Mouse (Mus musculus) hindbrain, embryonic 15.5 days (tissue): ENCODE data around the gene Stat5b. TPM values are rescaled to one million over a fixed set of nuclear protein-coding genes. Genes with fewer than 3 reads are reported as not detected.
A peak's percentile ranks its signal among the peaks of the same experiment; 100 is the strongest.

ENCODE experiments used
- ATAC-seq: fragments of 200-750 bp; cut with Nextera tagmentation; 2 replicates; pipeline ENCODE4 v1.8.0; 2017; ENCODE audit warnings: low read depth, moderate number of reproducible peaks, moderate TSS enrichment; ENCODE audit not compliant: low FRiP score
- H3K27ac ChIP-seq: fragments of 300-500 bp; sonication (generic); replicated peaks from 2 replicates; pipeline ENCODE4 v1.5.1; 2015; ENCODE audit warnings: mild to moderate bottlenecking, inconsistent platforms
- H3K27me3 ChIP-seq: fragments of 300-500 bp; sonication (generic); 2 replicates; pipeline ENCODE4 v1.6.1; 2015; ENCODE audit warnings: control low read depth, inconsistent platforms
- H3K36me3 ChIP-seq: fragments of 300-500 bp; sonication (generic); 2 replicates; pipeline ENCODE4 v1.6.1; 2015; ENCODE audit warnings: control low read depth, inconsistent platforms
- H3K4me1 ChIP-seq: fragments of 300-500 bp; sonication (generic); replicated peaks from 2 replicates; pipeline ENCODE4 v1.6.1; 2015; ENCODE audit warnings: control low read depth, inconsistent platforms
- H3K4me2 ChIP-seq: fragments of 300-500 bp; sonication (generic); 2 replicates; pipeline ENCODE4 v1.6.1; 2015; ENCODE audit warnings: moderate library complexity, mild to moderate bottlenecking, inconsistent platforms
- H3K4me3 ChIP-seq: fragments of 300-500 bp; sonication (generic); 2 replicates; pipeline ENCODE4 v1.5.1; 2015; ENCODE audit warnings: mild to moderate bottlenecking, inconsistent platforms
- H3K9ac ChIP-seq: fragments of 300-500 bp; sonication (generic); 2 replicates; pipeline ENCODE4 v1.6.1; 2015; ENCODE audit warnings: inconsistent platforms
- H3K9me3 ChIP-seq: fragments of 300-500 bp; sonication (generic); 2 replicates; pipeline ENCODE4 v1.6.1; 2016; ENCODE audit warnings: control low read depth, inconsistent platforms
- WGBS: fragments of 180-500 bp; shearing (Covaris S2); methylation state at CpG from one replicate; pipeline ENCODE4 v1.1.7; 2015; 5-methylcytosine and 5-hydroxymethylcytosine counted together
- polyA plus RNA-seq: library from polyadenylated mRNA; unstranded; fragments of >200 nt; fragmentation: Nextera tagmentation; extraction: Ambion mirVana; gene quantifications from 2 replicates; pipeline ENCODE4 v1.2.1, GENCODE M21; 2015

Gene Stat5b
- polyA plus RNA-seq, 1 experiment from 2014 or later: 20.3 TPM

DNA sequence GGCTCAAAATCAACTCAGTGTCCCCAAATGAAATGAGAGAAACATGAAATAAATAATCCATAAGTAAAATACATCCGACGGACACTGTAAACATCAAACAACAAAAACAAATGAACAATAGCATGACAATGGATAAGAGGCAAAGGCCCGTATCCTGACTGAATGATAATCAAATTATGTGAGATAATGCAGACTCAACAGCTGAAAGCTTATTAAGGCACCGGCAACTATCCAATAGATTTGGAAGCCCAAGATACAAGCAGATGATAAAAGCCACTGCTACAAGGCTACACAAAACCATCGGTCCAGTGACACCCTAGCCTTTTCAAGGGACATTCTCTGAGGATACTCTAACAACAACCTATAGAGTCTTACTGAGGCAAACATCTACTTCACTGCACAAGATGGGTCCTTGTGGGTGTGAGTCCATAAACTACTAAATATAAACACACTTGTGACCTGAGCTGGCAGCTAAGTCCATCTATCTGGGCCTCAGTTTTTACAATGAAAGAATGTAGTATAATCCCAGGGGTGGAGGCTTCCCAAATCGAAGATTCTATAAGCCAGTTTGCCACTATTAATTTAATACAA, 1.6 kb downstream of the Stat5b start:
- H3K4me2 ChIP-seq: peak overlapping the region; percentile 81
- 55% methylated on average over 6 of the region's 6 CpGs for WGBS
- no peaks in the 10 kb centered on the region for H3K36me3 ChIP-seq
- peak overlapping the region; percentile 81 for H3K4me3 ChIP-seq
- H3K9me3 ChIP-seq: no peaks in the 10 kb centered on the region
- peak overlapping the region; percentile 13; the same call in 1 of the 2 replicates for H3K27ac ChIP-seq
- H3K27me3 ChIP-seq: peaks cover 8% of the 10 kb centered on the region; the same call in 1 of the 2 replicates
- 0 out of 2 replicates have a peak overlapping the region, but pooled peaks have one; percentile 72 for H3K9ac ChIP-seq
- no peak for ATAC-seq
- H3K4me1 ChIP-seq: peaks cover 33% of the 10 kb centered on the region

DNA sequence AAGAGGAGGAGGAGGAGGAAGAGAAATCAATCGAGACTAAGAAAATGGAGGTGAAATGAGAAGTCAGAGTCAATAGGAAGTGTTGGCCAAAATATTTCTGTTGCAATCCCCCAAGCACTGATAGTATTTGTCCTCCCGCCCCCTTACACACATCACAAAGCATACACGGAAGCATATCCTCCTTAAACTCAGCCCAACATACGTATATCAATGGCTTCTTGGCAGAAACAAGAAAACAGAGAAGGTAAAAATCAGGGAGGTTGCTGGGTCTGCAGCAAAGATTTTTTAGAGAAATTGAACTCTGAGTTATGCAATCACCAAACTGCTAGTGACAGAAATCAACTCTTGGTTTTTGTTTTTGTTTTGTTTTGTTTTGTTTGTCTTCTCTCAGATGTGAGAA, 2.4 kb downstream of the Stat5b start:
- no peaks in the 10 kb centered on the region for H3K36me3 ChIP-seq
- H3K4me2 ChIP-seq: peak overlapping the region; percentile 81; the same call in 1 of the 2 replicates
- peaks cover 3% of the 10 kb centered on the region; the same call in 1 of the 2 replicates for H3K27me3 ChIP-seq
- no peak overlapping the region for H3K27ac ChIP-seq
- H3K4me3 ChIP-seq: no peak overlapping the region
- 78% methylated on average over 4 of the region's 4 CpGs for WGBS
- ATAC-seq: no peak
- H3K9me3 ChIP-seq: no peaks in the 10 kb centered on the region
- peaks cover 33% of the 10 kb centered on the region for H3K4me1 ChIP-seq
- H3K9ac ChIP-seq: no peak overlapping the region

DNA sequence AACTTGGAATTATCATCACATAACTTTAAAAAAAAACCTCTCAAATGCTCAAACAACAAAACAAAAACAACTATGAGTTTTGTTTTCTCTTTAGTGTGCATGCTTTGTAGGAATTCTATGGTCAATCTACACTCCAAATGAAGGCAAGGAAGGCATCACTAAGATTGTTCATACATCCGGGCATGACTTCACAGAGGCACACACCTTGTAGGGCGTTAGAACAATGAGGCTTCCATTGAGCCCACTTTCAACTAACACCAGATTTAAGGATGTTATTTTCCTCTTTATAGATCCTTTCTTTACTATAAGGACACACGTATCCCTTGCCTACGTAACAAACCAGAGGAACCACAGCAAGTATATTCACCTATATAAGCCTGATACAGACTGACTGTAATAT, 3.0 kb downstream of the Stat5b start:
- no peak overlapping the region; the same call in 1 of the 2 replicates for H3K4me2 ChIP-seq
- no peak overlapping the region for H3K9ac ChIP-seq
- ATAC-seq: no peak
- WGBS: 93% methylated on average over 4 of the region's 4 CpGs
- no peaks in the 10 kb centered on the region for H3K36me3 ChIP-seq
- H3K9me3 ChIP-seq: no peaks in the 10 kb centered on the region
- no peaks in the 10 kb centered on the region for H3K27me3 ChIP-seq
- H3K27ac ChIP-seq: no peak overlapping the region
- peaks cover 33% of the 10 kb centered on the region for H3K4me1 ChIP-seq
- H3K4me3 ChIP-seq: no peak overlapping the region

DNA sequence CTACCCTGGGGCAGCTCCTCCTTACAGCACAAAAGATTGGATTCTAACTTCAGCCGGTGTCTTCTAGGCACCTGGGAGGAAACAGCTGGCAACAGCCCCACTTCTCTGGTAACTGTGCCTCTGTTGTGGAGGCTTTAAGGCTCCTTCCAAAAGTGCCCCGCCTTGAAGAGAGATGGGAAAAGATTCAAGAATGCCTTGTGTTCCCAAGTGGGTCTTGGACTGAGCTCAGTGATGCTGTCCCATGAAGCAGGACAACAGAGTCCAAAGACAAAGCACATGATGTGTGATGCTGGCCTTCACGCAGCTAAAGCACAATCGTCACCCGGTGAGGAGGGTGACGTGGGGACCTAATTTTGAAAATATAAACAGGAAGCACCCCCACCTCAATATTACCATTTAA, 4.7 kb downstream of the Stat5b start:
- Histone ChIP-seq H3K27me3 (no peaks in the 10 kb centered on the region), H3K9ac (no peak overlapping the region), H3K9me3 (no peaks in the 10 kb centered on the region), H3K4me3 (no peak overlapping the region), H3K27ac (no peak overlapping the region), H3K4me2 (no peak overlapping the region), H3K36me3 (no peaks in the 10 kb centered on the region), H3K4me1 (peaks cover 25% of the 10 kb centered on the region)
- 76% methylated on average over 6 of the region's 6 CpGs for WGBS
- no peak for ATAC-seq

DNA sequence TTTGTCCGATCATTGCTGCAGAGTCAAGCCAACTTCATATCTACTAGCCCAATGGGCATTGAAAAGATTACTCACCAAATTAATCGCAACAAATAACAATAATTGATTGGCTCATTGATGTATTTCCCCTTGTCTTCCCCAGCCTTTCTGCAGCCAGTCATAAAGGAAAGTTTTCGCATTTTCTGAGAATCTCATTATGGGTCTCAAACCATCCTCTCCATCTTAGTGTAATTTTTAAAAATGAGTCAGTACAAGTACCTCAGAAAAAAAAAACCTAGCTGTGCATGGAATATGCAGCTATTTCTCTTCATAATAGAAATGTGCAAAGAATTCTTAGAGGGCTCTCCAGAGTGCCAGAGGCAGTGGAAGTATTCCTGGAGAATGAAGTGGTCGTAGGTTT, 6.4 kb downstream of the Stat5b start:
- Histone ChIP-seq H3K4me1 (peaks cover 16% of the 10 kb centered on the region), H3K9me3 (no peaks in the 10 kb centered on the region), H3K4me2 (no peak overlapping the region), H3K36me3 (no peaks in the 10 kb centered on the region), H3K27me3 (no peaks in the 10 kb centered on the region), H3K9ac (no peak overlapping the region), H3K4me3 (no peak overlapping the region), H3K27ac (no peak overlapping the region)
- no peak for ATAC-seq
- WGBS: 83% methylated on average over 4 of the region's 4 CpGs

DNA sequence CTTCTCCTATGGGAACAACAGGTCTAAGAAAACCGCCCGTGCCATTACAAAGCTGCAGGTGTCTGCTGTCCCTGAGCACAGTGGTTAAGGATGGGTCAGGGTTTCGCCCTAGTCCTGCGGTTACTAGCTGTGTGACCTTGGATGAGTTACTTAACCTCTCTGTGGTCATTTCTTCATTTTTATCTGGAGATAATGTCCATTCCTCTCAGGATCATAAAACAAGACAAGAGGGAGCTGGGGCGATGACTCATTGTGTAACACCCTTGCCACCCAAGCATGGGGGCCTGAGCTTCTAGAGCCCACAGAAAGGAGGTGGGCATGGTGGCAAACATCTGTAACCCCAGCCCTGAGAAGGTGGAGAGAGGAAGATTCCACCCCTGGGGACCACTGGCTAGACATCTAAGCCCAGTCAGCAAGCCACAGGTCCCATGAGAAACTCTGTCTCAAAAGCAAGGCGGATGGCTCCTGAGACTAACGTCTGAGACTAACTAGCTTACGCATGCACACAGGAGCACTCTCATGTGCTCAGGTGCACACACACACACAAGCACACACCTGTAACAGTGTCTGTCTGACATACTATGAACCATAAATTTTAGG, 7.4 kb downstream of the Stat5b start:
- no peaks in the 10 kb centered on the region for H3K9me3 ChIP-seq
- no peaks in the 10 kb centered on the region for H3K36me3 ChIP-seq
- no peak overlapping the region for H3K9ac ChIP-seq
- H3K4me1 ChIP-seq: peaks cover 7% of the 10 kb centered on the region; the same call in 1 of the 2 replicates
- 93% methylated on average over 8 of the region's 8 CpGs for WGBS
- no peak overlapping the region for H3K4me3 ChIP-seq
- H3K4me2 ChIP-seq: no peak overlapping the region
- H3K27me3 ChIP-seq: no peaks in the 10 kb centered on the region
- ATAC-seq: no peak
- H3K27ac ChIP-seq: no peak overlapping the region

DNA sequence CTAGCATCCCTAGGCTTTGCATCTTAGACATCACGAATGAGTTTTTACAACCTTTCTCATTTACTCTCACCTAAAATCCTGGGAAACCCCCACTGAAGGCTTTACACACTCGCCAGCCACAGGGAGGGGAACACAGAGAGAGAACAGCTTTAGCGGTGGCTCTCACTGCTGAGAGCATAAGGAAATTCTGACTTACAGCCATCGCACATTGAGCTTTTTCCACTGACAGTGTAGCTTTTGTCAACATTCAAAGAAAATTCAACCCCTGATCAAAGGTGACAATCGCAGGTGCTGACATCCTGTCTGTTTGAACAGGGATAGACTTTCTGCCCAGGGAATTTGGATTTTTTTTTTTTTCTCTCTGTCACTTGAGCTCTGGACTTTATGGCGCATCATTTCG, 8.5 kb downstream of the Stat5b start:
- no peak overlapping the region for H3K4me2 ChIP-seq
- H3K4me1 ChIP-seq: no peaks in the 10 kb centered on the region
- H3K9ac ChIP-seq: no peak overlapping the region
- no peaks in the 10 kb centered on the region for H3K36me3 ChIP-seq
- H3K27me3 ChIP-seq: no peaks in the 10 kb centered on the region
- no peak overlapping the region for H3K27ac ChIP-seq
- no peak overlapping the region for H3K4me3 ChIP-seq
- no peaks in the 10 kb centered on the region for H3K9me3 ChIP-seq
- WGBS: 90% methylated on average over 7 of the region's 7 CpGs
- no peak for ATAC-seq

DNA sequence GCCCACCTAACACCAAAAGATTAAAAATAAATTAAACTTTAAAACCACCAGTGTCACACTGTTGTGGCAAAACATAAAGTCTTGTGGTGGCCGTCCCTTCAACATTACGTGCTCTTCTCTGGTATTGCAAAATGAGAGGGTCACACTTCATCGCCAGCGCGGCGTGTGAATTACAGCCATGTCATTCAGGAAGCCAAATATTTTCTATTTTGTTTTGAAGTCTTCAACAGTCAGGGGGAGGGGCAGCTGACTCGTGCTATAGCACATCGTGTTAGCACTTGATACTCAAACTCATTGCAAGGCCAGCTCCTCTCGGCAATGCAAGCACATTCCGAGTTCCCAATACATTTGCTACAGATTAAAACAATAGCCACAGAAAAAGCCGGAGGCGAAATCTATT, 9.7 kb downstream of the Stat5b start:
- Histone ChIP-seq H3K4me3 (no peak overlapping the region), H3K9me3 (no peaks in the 10 kb centered on the region), H3K27me3 (no peaks in the 10 kb centered on the region), H3K9ac (no peak overlapping the region), H3K4me1 (no peaks in the 10 kb centered on the region), H3K27ac (no peak overlapping the region), H3K4me2 (no peak overlapping the region), H3K36me3 (no peaks in the 10 kb centered on the region)
- ATAC-seq: no peak
- 76% methylated on average over 12 of the region's 12 CpGs for WGBS

DNA sequence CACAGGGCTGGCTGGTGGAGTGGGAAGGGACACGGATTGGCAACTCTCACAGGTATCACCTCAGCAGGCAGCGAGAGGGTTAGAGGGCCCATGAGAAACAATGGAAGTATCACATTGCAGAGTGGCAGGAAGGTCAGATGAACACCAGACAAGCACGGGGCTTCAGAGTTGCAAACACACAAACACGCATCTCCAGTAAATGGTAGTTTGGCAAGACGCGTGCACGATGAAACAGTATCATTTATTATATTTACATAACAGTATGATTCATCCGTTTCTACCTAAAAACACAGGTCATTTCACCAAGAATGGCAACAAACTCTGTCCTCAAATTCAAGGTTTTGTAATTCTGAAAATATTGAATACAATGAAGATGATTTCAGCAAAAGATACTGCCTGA, 11.0 kb downstream of the Stat5b start:
- H3K9ac ChIP-seq: no peak overlapping the region
- H3K27ac ChIP-seq: no peak overlapping the region
- H3K9me3 ChIP-seq: no peaks in the 10 kb centered on the region
- no peak overlapping the region for H3K4me2 ChIP-seq
- no peak for ATAC-seq
- no peaks in the 10 kb centered on the region for H3K4me1 ChIP-seq
- no peaks in the 10 kb centered on the region for H3K27me3 ChIP-seq
- no peak overlapping the region for H3K4me3 ChIP-seq
- no peaks in the 10 kb centered on the region for H3K36me3 ChIP-seq
- 79% methylated on average over 8 of the region's 8 CpGs for WGBS

DNA sequence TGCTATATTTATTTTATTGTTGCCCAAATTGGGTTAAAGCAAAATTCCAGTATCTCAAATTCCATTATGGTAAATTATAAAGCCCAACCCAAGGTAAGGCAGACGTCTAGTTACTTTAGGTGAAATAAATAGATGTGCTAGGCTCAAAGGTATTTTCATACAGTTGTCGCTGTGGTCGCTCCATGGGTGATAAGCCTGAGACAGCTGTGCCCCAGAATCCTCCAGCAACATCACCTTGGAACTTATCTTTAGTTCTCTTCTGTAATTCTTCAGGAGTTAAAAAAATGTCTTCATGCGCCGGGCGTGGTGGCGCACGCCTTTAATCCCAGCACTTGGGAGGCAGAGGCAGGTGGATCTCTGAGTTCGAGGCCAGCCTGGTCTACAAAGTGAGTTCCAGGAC, 11.6 kb downstream of the Stat5b start:
- H3K9me3 ChIP-seq: no peaks in the 10 kb centered on the region
- H3K4me2 ChIP-seq: no peak overlapping the region
- H3K27ac ChIP-seq: no peak overlapping the region
- H3K4me3 ChIP-seq: no peak overlapping the region
- no peak overlapping the region for H3K9ac ChIP-seq
- 95% methylated on average over 9 of the region's 9 CpGs for WGBS
- no peaks in the 10 kb centered on the region for H3K27me3 ChIP-seq
- no peaks in the 10 kb centered on the region for H3K36me3 ChIP-seq
- no peaks in the 10 kb centered on the region for H3K4me1 ChIP-seq
- no peak for ATAC-seq

DNA sequence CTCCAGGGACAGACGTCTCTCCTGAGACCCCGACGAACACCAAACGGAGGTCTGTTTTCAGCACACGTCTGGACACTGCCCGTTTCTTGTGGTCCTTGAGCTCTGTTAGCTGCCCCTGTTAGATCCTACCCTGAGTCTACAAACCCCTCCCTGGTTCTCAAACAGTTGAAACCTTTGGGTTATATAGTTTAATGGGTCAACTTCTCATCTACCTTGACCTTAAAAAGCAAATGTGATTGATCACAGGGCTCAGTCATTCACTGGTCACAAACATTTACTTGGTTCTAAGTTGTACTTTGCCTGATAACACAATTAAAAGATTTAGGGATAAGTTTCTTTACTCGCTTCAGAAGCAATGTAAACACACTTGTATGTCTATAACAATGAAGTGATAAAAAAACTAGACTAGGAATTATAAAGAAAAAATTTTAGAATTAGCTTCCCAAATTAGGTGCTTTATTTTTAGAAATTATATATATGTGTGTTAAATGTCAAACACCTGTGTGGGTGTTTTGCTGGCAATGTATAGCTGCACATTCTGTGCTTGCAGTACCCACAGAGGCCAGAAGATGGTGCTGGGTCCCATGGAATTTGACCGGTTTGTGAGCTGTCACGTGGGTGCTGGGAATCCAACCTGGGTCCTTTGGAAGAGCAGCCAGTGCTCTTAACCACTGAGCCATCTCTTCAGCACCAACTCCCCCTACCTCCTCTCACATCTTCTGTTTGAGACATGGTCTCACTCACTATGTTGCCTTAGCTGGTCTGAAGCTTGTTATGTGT, 13.4 kb downstream of the Stat5b start:
- H3K27ac ChIP-seq: no peak overlapping the region
- no peak overlapping the region for H3K4me2 ChIP-seq
- H3K36me3 ChIP-seq: no peaks in the 10 kb centered on the region
- no peaks in the 10 kb centered on the region for H3K27me3 ChIP-seq
- no peak overlapping the region for H3K4me3 ChIP-seq
- 79% methylated on average over 9 of the region's 9 CpGs for WGBS
- H3K9ac ChIP-seq: no peak overlapping the region
- H3K9me3 ChIP-seq: no peaks in the 10 kb centered on the region
- ATAC-seq: no peak
- no peaks in the 10 kb centered on the region for H3K4me1 ChIP-seq

DNA sequence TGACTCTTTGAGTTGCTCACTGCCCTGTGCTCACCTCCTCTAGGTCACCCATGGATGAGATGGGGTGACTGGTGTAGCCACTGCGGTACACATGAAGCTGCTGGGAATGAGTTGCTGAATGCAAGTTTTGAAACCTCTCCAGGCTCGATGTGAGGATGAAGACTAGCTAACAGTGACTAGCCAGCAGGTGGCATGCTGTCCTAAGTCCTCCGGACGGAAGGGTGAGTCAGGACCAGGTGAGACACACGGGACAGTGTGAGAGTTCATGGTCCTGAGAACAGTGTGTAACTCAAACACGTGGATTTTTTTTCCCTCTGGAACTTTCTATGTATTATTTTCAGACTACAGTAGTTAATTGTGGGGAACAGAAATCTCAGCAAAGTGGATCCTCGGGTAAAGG, 17.1 kb downstream of the Stat5b start:
- Histone ChIP-seq H3K4me2 (no peak overlapping the region), H3K27ac (no peak overlapping the region), H3K4me3 (no peak overlapping the region), H3K27me3 (no peaks in the 10 kb centered on the region), H3K4me1 (peaks cover 3% of the 10 kb centered on the region), H3K36me3 (no peaks in the 10 kb centered on the region), H3K9ac (no peak overlapping the region), H3K9me3 (no peaks in the 10 kb centered on the region)
- WGBS: 78% methylated on average over 7 of the region's 7 CpGs
- no peak for ATAC-seq
